Mouse (Mus musculus): ENCODE measurements at regions not wholly inside any gene's neighbourhood (a gene's known extent, or its start where the extent isn't known, plus 50 kb on each side); places are given as distances from the start of the nearest gene placed in this dataset.

GRCm38 (mm10) chrX:116548798-116549197 lies 100.1 kb downstream of the Cpxcr1 start:
- peak; percentile 6 for DNase-seq (ENCODE audit: extremely low read depth, low read depth)
